Mouse (Mus musculus) cerebellum, adult (tissue): ENCODE measurements at regions not wholly inside any gene's neighbourhood (a gene's known extent, or its start where the extent isn't known, plus 50 kb on each side); places are given as distances from the start of the nearest gene placed in this dataset.
"Not testable (repeated sequence)": the region's sequence is repeated elsewhere in the genome, so short reads cannot be mapped to it uniquely, and the experiment has no call there.

Experiments used
- ATAC-seq: cut with Nextera tagmentation; 2 replicates; pipeline ENCODE4 v1.9.2; 2017; ENCODE audit warnings: mild to moderate bottlenecking, moderate library complexity, mixed read lengths; ENCODE audit not compliant: insufficient number of reproducible peaks, low FRiP score, low TSS enrichment

- no peak for ATAC-seq
These were observed 98.7 kb upstream of the Stt3b start for GRCm38 (mm10) chr9:115408886-115409285.

- no peak for ATAC-seq
These were observed 104.0 kb upstream of the Stt3b start for GRCm38 (mm10) chr9:115414190-115414589.

GRCm38 (mm10) chr9:115422786-115423185 is 112.6 kb upstream of the Stt3b start:
- no peak for ATAC-seq

GRCm38 (mm10) chr9:115426682-115427081 is 116.5 kb upstream of the Stt3b start:
- no peak for ATAC-seq

- no peak for ATAC-seq
These were observed 120.0 kb upstream of the Stt3b start for GRCm38 (mm10) chr9:115430271-115430670.

- no peak for ATAC-seq
These were observed 124.5 kb upstream of the Stt3b start for GRCm38 (mm10) chr9:115434696-115435095.

- no peak for ATAC-seq
These were observed 126.1 kb upstream of the Stt3b start for GRCm38 (mm10) chr9:115436301-115436700.

GRCm38 (mm10) chr9:115438234-115438633 is 128.0 kb upstream of the Stt3b start:
- not testable (repeated sequence) for ATAC-seq

GRCm38 (mm10) chr9:115446681-115447080 is 136.5 kb upstream of the Stt3b start:
- no peak for ATAC-seq

- ATAC-seq: no peak
These were observed 140.6 kb upstream of the Stt3b start for GRCm38 (mm10) chr9:115450741-115451320.

GRCm38 (mm10) chr9:115454771-115455170 is 144.6 kb upstream of the Stt3b start:
- ATAC-seq: no peak

GRCm38 (mm10) chr9:115456121-115456520 is 145.9 kb upstream of the Stt3b start:
- no peak for ATAC-seq

GRCm38 (mm10) chr9:115456638-115457037 is 146.4 kb upstream of the Stt3b start:
- ATAC-seq: no peak

GRCm38 (mm10) chr9:115457889-115458710 is 147.9 kb upstream of the Stt3b start:
- ATAC-seq: no peak

GRCm38 (mm10) chr9:115459075-115459474 is 148.9 kb upstream of the Stt3b start:
- not testable (repeated sequence) for ATAC-seq

GRCm38 (mm10) chr9:115465326-115465725 is 155.1 kb upstream of the Stt3b start:
- ATAC-seq: no peak

GRCm38 (mm10) chr9:115468641-115469040 is 158.4 kb upstream of the Stt3b start:
- ATAC-seq: no peak

GRCm38 (mm10) chr9:115471582-115471981 is 161.4 kb upstream of the Stt3b start:
- ATAC-seq: no peak

- ATAC-seq: no peak
These were observed 162.8 kb upstream of the Stt3b start for GRCm38 (mm10) chr9:115473037-115473436.

GRCm38 (mm10) chr9:115473847-115474246 is 163.6 kb upstream of the Stt3b start:
- no peak for ATAC-seq

- ATAC-seq: no peak
These were observed 164.1 kb upstream of the Stt3b start for GRCm38 (mm10) chr9:115474342-115474741.

- no peak for ATAC-seq
These were observed 166.0 kb upstream of the Stt3b start for GRCm38 (mm10) chr9:115476205-115476604.
